Mouse (Mus musculus): ENCODE measurements around the gene Tbx6. TPM values are rescaled to one million over a fixed set of nuclear protein-coding genes. Genes with fewer than 3 reads are reported as not detected.

The Tbx6 gene
- polyA plus RNA-seq, 1 experiment from 2014 or later = 0.47 TPM

- Histone ChIP-seq H3K4me2 (ENCODE audit: low read length) (peak overlapping the region; percentile 94), H3K27ac (ENCODE audit: low read depth) (peak overlapping the region; percentile 96), H3K36me3 (ENCODE audit: control insufficient read depth, insufficient read depth, low read length) (peaks cover 40% of the 10 kb centered on the region), H3K27me3 (replicated peaks; ENCODE audit: control insufficient read depth, insufficient read depth, low read length) (no peaks in the 10 kb centered on the region), H3K9ac (ENCODE audit: low read length) (peak overlapping the region; percentile 84; the same call in 1 of the 2 replicates), H3K4me1 (replicated peaks; ENCODE audit: control insufficient read depth, insufficient read depth, low read length) (peaks cover 24% of the 10 kb centered on the region), H3K9me3 (ENCODE audit: control insufficient read depth, low read length) (no peaks in the 10 kb centered on the region), H3K4me3 (ENCODE audit: low read depth, low read length) (peak overlapping the region; percentile 80)
- ATAC-seq (replicated peaks; ENCODE audit: low FRiP score, low TSS enrichment, low read depth) = no peak
- 41% methylated on average over 4 of the region's 4 CpGs for WGBS
- DNase-seq (ENCODE audit: low spot score) = no peak
These were observed 20.3 kb upstream of the Tbx6 start for GRCm38 (mm10) chr7:126760956-126761355.

GRCm38 (mm10) chr7:126761529-126762067, 19.7 kb upstream of the Tbx6 start:
- Histone ChIP-seq H3K27me3 (replicated peaks; ENCODE audit: control insufficient read depth, insufficient read depth, low read length) (no peaks in the 10 kb centered on the region), H3K27ac (ENCODE audit: low read depth) (peak overlapping the region; percentile 96), H3K9ac (ENCODE audit: low read length) (no peak overlapping the region), H3K4me2 (ENCODE audit: low read length) (peak overlapping the region; percentile 94), H3K4me3 (ENCODE audit: low read depth, low read length) (no peak overlapping the region), H3K36me3 (ENCODE audit: control insufficient read depth, insufficient read depth, low read length) (peaks cover 45% of the 10 kb centered on the region), H3K9me3 (ENCODE audit: control insufficient read depth, low read length) (no peaks in the 10 kb centered on the region), H3K4me1 (replicated peaks; ENCODE audit: control insufficient read depth, insufficient read depth, low read length) (peaks cover 24% of the 10 kb centered on the region)
- ATAC-seq (replicated peaks; ENCODE audit: low FRiP score, low TSS enrichment, low read depth) = no peak
- 51% methylated on average over 6 of the region's 6 CpGs for WGBS
- no peak for DNase-seq (ENCODE audit: low spot score)

- H3K27ac ChIP-seq (ENCODE audit: low read depth) = peak overlapping the region; percentile 22; the same call in 1 of the 2 replicates
- no peak for ATAC-seq (replicated peaks; ENCODE audit: low FRiP score, low TSS enrichment, low read depth)
- no peak overlapping the region; the same call in 1 of the 2 replicates for H3K4me2 ChIP-seq (ENCODE audit: low read length)
These were observed 18.7 kb upstream of the Tbx6 start for GRCm38 (mm10) chr7:126762471-126763008.

GRCm38 (mm10) chr7:126765540-126765939, 15.7 kb upstream of the Tbx6 start:
- H3K4me2 ChIP-seq (ENCODE audit: low read length) = no peak overlapping the region
- WGBS = 75% methylated on average over 9 of the region's 9 CpGs
- no peak for ATAC-seq (replicated peaks; ENCODE audit: low FRiP score, low TSS enrichment, low read depth)
- no peak overlapping the region for H3K4me3 ChIP-seq (ENCODE audit: low read depth, low read length)
- H3K9me3 ChIP-seq (ENCODE audit: control insufficient read depth, low read length) = no peaks in the 10 kb centered on the region
- peaks cover 23% of the 10 kb centered on the region for H3K4me1 ChIP-seq (replicated peaks; ENCODE audit: control insufficient read depth, insufficient read depth, low read length)
- H3K27ac ChIP-seq (ENCODE audit: low read depth) = no peak overlapping the region
- H3K27me3 ChIP-seq (replicated peaks; ENCODE audit: control insufficient read depth, insufficient read depth, low read length) = no peaks in the 10 kb centered on the region
- H3K9ac ChIP-seq (ENCODE audit: low read length) = no peak overlapping the region
- no peak for DNase-seq (ENCODE audit: low spot score)
- H3K36me3 ChIP-seq (ENCODE audit: control insufficient read depth, insufficient read depth, low read length) = peaks cover 84% of the 10 kb centered on the region

More at GRCm38 (mm10) chr7:126762471-126763008, 18.7 kb upstream of the Tbx6 start:
- Histone ChIP-seq H3K4me3 (ENCODE audit: low read depth, low read length) (no peak overlapping the region), H3K36me3 (ENCODE audit: control insufficient read depth, insufficient read depth, low read length) (peaks cover 54% of the 10 kb centered on the region), H3K4me1 (replicated peaks; ENCODE audit: control insufficient read depth, insufficient read depth, low read length) (peaks cover 24% of the 10 kb centered on the region), H3K27me3 (replicated peaks; ENCODE audit: control insufficient read depth, insufficient read depth, low read length) (no peaks in the 10 kb centered on the region), H3K9me3 (ENCODE audit: control insufficient read depth, low read length) (no peaks in the 10 kb centered on the region), H3K9ac (ENCODE audit: low read length) (0 out of 2 replicates have a peak overlapping the region, but pooled peaks have one; percentile 2)
- no peak for DNase-seq (ENCODE audit: low spot score)
- 51% methylated on average over 17 of the region's 17 CpGs for WGBS

GRCm38 (mm10) chr7:126766201-126766600, 15.1 kb upstream of the Tbx6 start, which contains the start of gene Gdpd3:
Gene Gdpd3, plus strand, starts transcription at chr7:126766334.
- Histone ChIP-seq H3K9ac (ENCODE audit: low read length) (no peak within 1 kb of the TSS), H3K4me2 (ENCODE audit: low read length) (no peak within 1 kb of the TSS), H3K27ac (ENCODE audit: low read depth) (no peak within 1 kb of the TSS), H3K9me3 (ENCODE audit: control insufficient read depth, low read length) (no peaks in the 10 kb centered on the region), H3K27me3 (replicated peaks; ENCODE audit: control insufficient read depth, insufficient read depth, low read length) (no peaks in the 10 kb centered on the region), H3K4me3 (ENCODE audit: low read depth, low read length) (no peak within 1 kb of the TSS), H3K36me3 (ENCODE audit: control insufficient read depth, insufficient read depth, low read length) (peaks cover 90% of the 10 kb centered on the region), H3K4me1 (replicated peaks; ENCODE audit: control insufficient read depth, insufficient read depth, low read length) (peaks cover 16% of the 10 kb centered on the region)
- ATAC-seq (replicated peaks; ENCODE audit: low FRiP score, low TSS enrichment, low read depth) = no peak
- 89% methylated on average over 16 of the region's 16 CpGs for WGBS
- no peak for DNase-seq (ENCODE audit: low spot score)

- Histone ChIP-seq H3K4me2 (ENCODE audit: low read length) (no peak overlapping the region), H3K9ac (ENCODE audit: low read length) (no peak overlapping the region), H3K9me3 (ENCODE audit: control insufficient read depth, low read length) (no peaks in the 10 kb centered on the region), H3K4me1 (replicated peaks; ENCODE audit: control insufficient read depth, insufficient read depth, low read length) (peaks cover 8% of the 10 kb centered on the region), H3K36me3 (ENCODE audit: control insufficient read depth, insufficient read depth, low read length) (peaks cover 92% of the 10 kb centered on the region), H3K27ac (ENCODE audit: low read depth) (no peak overlapping the region), H3K4me3 (ENCODE audit: low read depth, low read length) (no peak overlapping the region), H3K27me3 (replicated peaks; ENCODE audit: control insufficient read depth, insufficient read depth, low read length) (no peaks in the 10 kb centered on the region)
- ATAC-seq (replicated peaks; ENCODE audit: low FRiP score, low TSS enrichment, low read depth) (no peak), DNase-seq (ENCODE audit: low spot score) (no peak)
- 97% methylated on average over 8 of the region's 8 CpGs for WGBS
These were observed 14.3 kb upstream of the Tbx6 start for GRCm38 (mm10) chr7:126767001-126767400.

GRCm38 (mm10) chr7:126770784-126771183, 10.5 kb upstream of the Tbx6 start:
- Histone ChIP-seq H3K4me3 (ENCODE audit: low read depth, low read length) (no peak overlapping the region), H3K27ac (ENCODE audit: low read depth) (no peak overlapping the region), H3K9ac (ENCODE audit: low read length) (no peak overlapping the region), H3K4me1 (replicated peaks; ENCODE audit: control insufficient read depth, insufficient read depth, low read length) (peaks cover 5% of the 10 kb centered on the region), H3K36me3 (ENCODE audit: control insufficient read depth, insufficient read depth, low read length) (peaks cover 73% of the 10 kb centered on the region), H3K9me3 (ENCODE audit: control insufficient read depth, low read length) (no peaks in the 10 kb centered on the region), H3K4me2 (ENCODE audit: low read length) (no peak overlapping the region), H3K27me3 (replicated peaks; ENCODE audit: control insufficient read depth, insufficient read depth, low read length) (no peaks in the 10 kb centered on the region)
- WGBS = 76% methylated on average over 12 of the region's 12 CpGs
- ATAC-seq (replicated peaks; ENCODE audit: low FRiP score, low TSS enrichment, low read depth) (no peak), DNase-seq (ENCODE audit: low spot score) (no peak)

- H3K4me3 ChIP-seq (ENCODE audit: low read depth, low read length) = no peak overlapping the region
- peaks cover 52% of the 10 kb centered on the region for H3K36me3 ChIP-seq (ENCODE audit: control insufficient read depth, insufficient read depth, low read length)
- no peak overlapping the region for H3K27ac ChIP-seq (ENCODE audit: low read depth)
- DNase-seq (ENCODE audit: low spot score) (no peak), ATAC-seq (replicated peaks; ENCODE audit: low FRiP score, low TSS enrichment, low read depth) (no peak)
- H3K4me2 ChIP-seq (ENCODE audit: low read length) = no peak overlapping the region
- no peaks in the 10 kb centered on the region for H3K27me3 ChIP-seq (replicated peaks; ENCODE audit: control insufficient read depth, insufficient read depth, low read length)
- H3K9me3 ChIP-seq (ENCODE audit: control insufficient read depth, low read length) = no peaks in the 10 kb centered on the region
- 76% methylated on average over 2 of the region's 2 CpGs for WGBS
- H3K4me1 ChIP-seq (replicated peaks; ENCODE audit: control insufficient read depth, insufficient read depth, low read length) = peaks cover 20% of the 10 kb centered on the region
- no peak overlapping the region for H3K9ac ChIP-seq (ENCODE audit: low read length)
These were observed 7.9 kb upstream of the Tbx6 start for GRCm38 (mm10) chr7:126773351-126773750.

GRCm38 (mm10) chr7:126774463-126774862, 6.8 kb upstream of the Tbx6 start:
- peaks cover 46% of the 10 kb centered on the region for H3K36me3 ChIP-seq (ENCODE audit: control insufficient read depth, insufficient read depth, low read length)
- no peaks in the 10 kb centered on the region for H3K27me3 ChIP-seq (replicated peaks; ENCODE audit: control insufficient read depth, insufficient read depth, low read length)
- no peak overlapping the region for H3K4me3 ChIP-seq (ENCODE audit: low read depth, low read length)
- no peak for ATAC-seq (replicated peaks; ENCODE audit: low FRiP score, low TSS enrichment, low read depth)
- no peak for DNase-seq (ENCODE audit: low spot score)
- WGBS = 77% methylated on average over 2 of the region's 2 CpGs
- H3K4me1 ChIP-seq (replicated peaks; ENCODE audit: control insufficient read depth, insufficient read depth, low read length) = peaks cover 22% of the 10 kb centered on the region
- H3K4me2 ChIP-seq (ENCODE audit: low read length) = no peak overlapping the region
- H3K9ac ChIP-seq (ENCODE audit: low read length) = no peak overlapping the region
- no peaks in the 10 kb centered on the region for H3K9me3 ChIP-seq (ENCODE audit: control insufficient read depth, low read length)
- no peak overlapping the region for H3K27ac ChIP-seq (ENCODE audit: low read depth)
